Mouse (Mus musculus) kidney, embryonic 16.5 days (tissue): ENCODE results near the gene Lhfpl3. TPM values are rescaled to one million over a fixed set of nuclear protein-coding genes. Genes with fewer than 3 reads are reported as not detected.
"Not testable (repeated sequence)": the region's sequence is repeated elsewhere in the genome, so short reads cannot be mapped to it uniquely, and the experiment has no call there.

Experiments used
- ATAC-seq: fragments of 200-750 bp; cut with Nextera tagmentation; 2 replicates; pipeline ENCODE4 v1.8.0; 2017; ENCODE audit warnings: moderate TSS enrichment; ENCODE audit not compliant: low FRiP score, low TSS enrichment
- H3K27ac ChIP-seq: fragments of 300-500 bp; sonication (generic); 2 replicates; pipeline ENCODE4 v1.5.1; 2014; ENCODE audit warnings: low read length
- H3K27me3 ChIP-seq: fragments of 300-500 bp; sonication (generic); 2 replicates; pipeline ENCODE4 v1.6.1; 2014; ENCODE audit warnings: low read length, control low read depth, mixed read lengths; ENCODE audit not compliant: insufficient read depth
- H3K36me3 ChIP-seq: fragments of 300-500 bp; sonication (generic); 2 replicates; pipeline ENCODE4 v1.6.1; 2014; ENCODE audit warnings: low read length, control low read depth, mixed read lengths; ENCODE audit not compliant: insufficient read depth
- H3K4me1 ChIP-seq: fragments of 300-500 bp; sonication (generic); 2 replicates; pipeline ENCODE4 v1.6.1; 2014; ENCODE audit warnings: low read length, control low read depth, mixed read lengths; ENCODE audit not compliant: insufficient read depth
- H3K4me2 ChIP-seq: fragments of 300-500 bp; sonication (generic); replicated peaks from 2 replicates; pipeline ENCODE4 v1.6.1; 2014; ENCODE audit warnings: low read depth, low read length
- H3K4me3 ChIP-seq: fragments of 300-500 bp; sonication (generic); 2 replicates; pipeline ENCODE4 v1.5.1; 2014; ENCODE audit warnings: mild to moderate bottlenecking, low read length
- H3K9ac ChIP-seq: fragments of 300-500 bp; sonication (generic); replicated peaks from 2 replicates; pipeline ENCODE4 v1.6.1; 2014; ENCODE audit warnings: low read length
- H3K9me3 ChIP-seq: fragments of 300-500 bp; sonication (generic); 2 replicates; pipeline ENCODE4 v1.6.1; 2016; ENCODE audit warnings: low read length, control low read depth
- WGBS: fragments of 180-500 bp; shearing (Covaris S2); extraction: QIAGEN DNeasy Blood & Tissue Kit; methylation state at CpG from one replicate; pipeline ENCODE4 v1.1.7; 2014; 5-methylcytosine and 5-hydroxymethylcytosine counted together
- polyA plus RNA-seq: library from polyadenylated mRNA; unstranded; fragments of >200 nt; fragmentation: Nextera tagmentation; extraction: Ambion mirVana; gene quantifications from 2 replicates; pipeline ENCODE4 v1.2.1, GENCODE M21; 2015

Lhfpl3 gene
- polyA plus RNA-seq = 0.31 and 0.40 TPM in 2 replicates

GRCm38 (mm10) chr5:22745885-22746532, at the start of gene Lhfpl3:
Gene Lhfpl3, plus strand, starts transcription at chr5:22746059.
- peak; percentile 88 for ATAC-seq
- Histone ChIP-seq H3K4me2 (peak within 1 kb of the TSS; percentile 97), H3K27me3 (peaks cover 47% of the 10 kb centered on the region), H3K4me3 (peak within 1 kb of the TSS; percentile 57), H3K27ac (no peak within 1 kb of the TSS), H3K36me3 (no peaks in the 10 kb centered on the region), H3K9me3 (no peaks in the 10 kb centered on the region), H3K4me1 (peaks cover 17% of the 10 kb centered on the region), H3K9ac (peak within 1 kb of the TSS; percentile 31)
- under 1% methylated on average over 48 of the region's 53 CpGs for WGBS

GRCm38 (mm10) chr5:22706271-22706670, 39.6 kb upstream of the Lhfpl3 start:
- not testable (repeated sequence) for H3K4me3 ChIP-seq, H3K9me3 ChIP-seq, H3K27ac ChIP-seq, H3K36me3 ChIP-seq, ATAC-seq, H3K9ac ChIP-seq, H3K27me3 ChIP-seq, H3K4me1 ChIP-seq, H3K4me2 ChIP-seq
- WGBS = 90% methylated on average over 4 of the region's 4 CpGs

- H3K9ac ChIP-seq = peak overlapping the region; percentile 31
- peaks cover 17% of the 10 kb centered on the region for H3K4me1 ChIP-seq
- H3K4me3 ChIP-seq = peak overlapping the region; percentile 57
- 2% methylated on average over 10 of the region's 10 CpGs for WGBS
- H3K27me3 ChIP-seq = peaks cover 47% of the 10 kb centered on the region
- H3K4me2 ChIP-seq = peak overlapping the region; percentile 97
- no peak for ATAC-seq
- H3K27ac ChIP-seq = no peak overlapping the region
- no peaks in the 10 kb centered on the region for H3K9me3 ChIP-seq
- no peaks in the 10 kb centered on the region for H3K36me3 ChIP-seq
These were observed 352 bp upstream of the Lhfpl3 start for GRCm38 (mm10) chr5:22745529-22745884.

DNA sequence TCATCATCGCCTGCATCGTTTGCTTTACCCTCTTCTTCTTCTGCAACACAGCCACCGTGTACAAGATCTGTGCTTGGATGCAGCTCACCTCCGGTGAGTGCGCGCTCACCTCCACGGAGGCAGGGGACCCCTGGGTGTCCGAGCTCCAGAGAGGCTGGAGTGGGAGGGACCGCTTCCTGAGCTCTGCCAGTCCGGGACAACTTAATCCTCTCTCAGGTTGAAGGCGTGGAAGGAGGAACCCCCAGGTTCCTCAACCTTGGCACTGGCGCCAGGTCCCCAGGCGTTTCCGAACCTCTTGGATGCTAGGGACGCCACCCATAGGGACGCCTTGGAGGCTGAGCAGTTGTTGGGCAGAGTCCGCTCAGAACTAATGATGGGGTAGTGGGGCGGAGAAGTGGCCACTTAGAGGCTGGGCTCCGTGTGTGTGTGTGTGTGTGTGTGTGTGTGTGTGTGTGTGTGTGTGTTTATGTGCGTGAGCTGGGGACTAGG, 718 bp downstream of the Lhfpl3 start:
- H3K4me2 ChIP-seq = peak overlapping the region; percentile 97
- ATAC-seq = peak; percentile 34; the same call in 1 of the 2 replicates
- no peak overlapping the region for H3K27ac ChIP-seq
- H3K4me1 ChIP-seq = peaks cover 17% of the 10 kb centered on the region
- peak overlapping the region; percentile 31 for H3K9ac ChIP-seq
- no peaks in the 10 kb centered on the region for H3K9me3 ChIP-seq
- 0% methylated on average over 19 of the region's 20 CpGs for WGBS
- H3K4me3 ChIP-seq = peak overlapping the region; percentile 57
- peaks cover 47% of the 10 kb centered on the region for H3K27me3 ChIP-seq
- H3K36me3 ChIP-seq = no peaks in the 10 kb centered on the region

DNA sequence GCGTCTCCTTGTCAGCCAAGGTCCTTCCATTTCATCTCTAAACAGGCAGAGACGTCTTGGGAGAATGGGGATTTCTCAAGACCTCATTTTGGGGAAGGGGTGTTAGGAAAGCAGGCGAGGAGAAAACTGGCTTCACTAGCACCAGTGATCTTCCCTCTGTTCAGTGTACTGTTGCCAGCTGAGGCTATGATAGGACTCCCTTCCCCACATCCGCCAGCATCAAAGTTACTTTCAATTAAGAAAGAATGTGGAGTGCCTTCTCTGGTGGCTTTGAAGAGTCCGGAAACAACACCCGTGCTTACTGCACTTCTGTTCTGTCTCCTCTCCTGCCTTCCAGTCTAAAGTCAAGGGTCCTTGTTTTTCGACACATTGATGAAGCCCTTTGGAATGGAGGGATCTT, 1.4 kb downstream of the Lhfpl3 start:
- ATAC-seq = no peak
- under 1% methylated on average over 7 of the region's 7 CpGs for WGBS

DNA sequence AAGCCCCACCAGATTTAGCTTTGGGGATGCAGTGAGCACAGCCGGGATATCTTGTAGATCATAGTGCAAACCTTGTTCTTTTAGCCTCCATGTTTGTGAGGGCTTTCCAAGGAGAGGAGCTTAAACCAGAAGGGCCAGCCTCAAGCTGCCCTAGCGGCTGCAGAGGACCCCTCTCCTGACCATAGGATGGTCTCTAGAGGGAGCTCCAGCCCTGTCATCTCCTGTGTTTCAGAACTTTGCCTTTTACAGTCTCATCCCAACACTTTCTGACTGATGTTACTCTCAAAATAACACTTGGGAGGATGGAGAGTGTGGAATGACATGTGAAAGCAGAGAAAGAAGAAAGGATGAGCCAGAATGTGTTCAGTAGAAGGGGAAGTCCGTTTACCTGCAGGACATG, 11.4 kb downstream of the Lhfpl3 start:
- no peak overlapping the region for H3K9ac ChIP-seq
- H3K27me3 ChIP-seq = no peaks in the 10 kb centered on the region
- no peak overlapping the region for H3K27ac ChIP-seq
- H3K4me3 ChIP-seq = no peak overlapping the region
- ATAC-seq = no peak
- H3K9me3 ChIP-seq = no peaks in the 10 kb centered on the region
- no peak overlapping the region for H3K4me2 ChIP-seq
- H3K4me1 ChIP-seq = no peaks in the 10 kb centered on the region
- no peaks in the 10 kb centered on the region for H3K36me3 ChIP-seq
- 33% methylated on average over 3 of the region's 3 CpGs for WGBS

More for the DNA sequence above, 1.4 kb downstream of the Lhfpl3 start:
- no peak overlapping the region for H3K27ac ChIP-seq
- peak overlapping the region; percentile 5; the same call in 1 of the 2 replicates for H3K4me3 ChIP-seq
- no peak overlapping the region for H3K9ac ChIP-seq
- no peaks in the 10 kb centered on the region for H3K9me3 ChIP-seq
- H3K4me2 ChIP-seq = peak overlapping the region; percentile 97
- H3K27me3 ChIP-seq = peaks cover 47% of the 10 kb centered on the region
- no peaks in the 10 kb centered on the region for H3K36me3 ChIP-seq
- peaks cover 17% of the 10 kb centered on the region for H3K4me1 ChIP-seq

DNA sequence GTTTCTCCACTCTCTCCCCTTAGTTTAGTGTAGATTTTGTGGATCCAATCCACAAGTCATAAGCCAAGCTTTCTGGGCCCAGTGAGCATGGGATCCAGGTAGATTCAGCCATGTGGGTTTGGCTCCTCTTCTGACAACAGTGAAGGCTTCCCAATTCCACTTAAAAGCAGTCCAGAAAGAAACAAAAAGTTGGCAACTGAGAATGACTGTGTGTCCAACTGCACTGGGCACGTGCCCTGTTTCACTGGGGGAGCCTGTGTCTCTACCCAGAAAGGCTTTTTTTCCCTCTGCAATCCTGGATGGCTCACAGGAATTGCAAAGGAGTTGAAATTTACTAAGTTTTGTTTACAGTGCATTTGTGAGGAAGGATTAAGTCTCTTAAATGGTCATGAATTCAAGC, 24.9 kb downstream of the Lhfpl3 start:
- Histone ChIP-seq H3K4me2 (no peak overlapping the region), H3K27me3 (no peaks in the 10 kb centered on the region), H3K36me3 (no peaks in the 10 kb centered on the region), H3K4me3 (no peak overlapping the region), H3K27ac (no peak overlapping the region), H3K4me1 (no peaks in the 10 kb centered on the region), H3K9ac (no peak overlapping the region), H3K9me3 (no peaks in the 10 kb centered on the region)
- 49% methylated on average over 1 of the region's 1 CpGs for WGBS
- no peak for ATAC-seq

- 68% methylated on average over 1 of the region's 1 CpGs for WGBS
- Histone ChIP-seq H3K9me3 (no peaks in the 10 kb centered on the region), H3K4me3 (no peak overlapping the region), H3K4me1 (no peaks in the 10 kb centered on the region), H3K27ac (no peak overlapping the region), H3K27me3 (no peaks in the 10 kb centered on the region), H3K9ac (no peak overlapping the region), H3K4me2 (no peak overlapping the region), H3K36me3 (no peaks in the 10 kb centered on the region)
- no peak for ATAC-seq
These were observed 49.5 kb downstream of the Lhfpl3 start for GRCm38 (mm10) chr5:22795361-22795760.

DNA sequence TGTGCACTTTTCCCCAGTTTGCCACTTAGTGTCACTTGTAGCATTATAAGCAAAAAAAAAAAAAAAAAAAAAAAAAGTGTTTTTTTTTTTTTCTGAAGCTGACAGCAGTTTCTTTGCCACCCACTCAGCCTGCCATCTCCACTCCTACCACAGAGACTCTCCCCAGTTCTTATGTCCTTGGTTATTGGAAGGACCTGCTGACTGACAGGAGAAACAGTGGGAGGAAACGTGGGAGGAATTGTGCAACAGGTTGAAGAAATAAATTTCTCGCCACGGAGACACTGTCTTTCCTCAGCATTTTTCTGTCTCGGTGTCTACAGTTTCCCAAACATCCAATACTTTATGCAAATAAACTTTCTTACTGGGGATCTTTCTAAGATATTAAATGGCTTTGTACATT, 67.6 kb downstream of the Lhfpl3 start:
- Histone ChIP-seq H3K9me3 (no peaks in the 10 kb centered on the region), H3K4me2 (no peak overlapping the region), H3K4me3 (no peak overlapping the region), H3K27ac (no peak overlapping the region), H3K27me3 (no peaks in the 10 kb centered on the region), H3K4me1 (no peaks in the 10 kb centered on the region), H3K9ac (no peak overlapping the region), H3K36me3 (no peaks in the 10 kb centered on the region)
- no peak for ATAC-seq
- 40% methylated on average over 4 of the region's 4 CpGs for WGBS

- no peaks in the 10 kb centered on the region for H3K27me3 ChIP-seq
- no peak overlapping the region for H3K4me3 ChIP-seq
- no peak overlapping the region for H3K9ac ChIP-seq
- H3K4me1 ChIP-seq = no peaks in the 10 kb centered on the region
- WGBS = 84% methylated on average over 3 of the region's 3 CpGs
- H3K27ac ChIP-seq = no peak overlapping the region
- H3K36me3 ChIP-seq = no peaks in the 10 kb centered on the region
- no peak overlapping the region for H3K4me2 ChIP-seq
- ATAC-seq = no peak
- peaks cover 7% of the 10 kb centered on the region for H3K9me3 ChIP-seq
These were observed 84.1 kb downstream of the Lhfpl3 start for GRCm38 (mm10) chr5:22829822-22830450.
